Mouse (Mus musculus) lung, adult 18-20 months (tissue): ENCODE results near the gene Pigo.
"Not testable (repeated sequence)": the region's sequence is repeated elsewhere in the genome, so short reads cannot be mapped to it uniquely, and the experiment has no call there.

Experiments
- DNase-seq, 2 experiments: peaks; one replicate each; pipeline ENCODE4 v3.0.0; 2022; ENCODE audit warnings: mixed read lengths in 2 of 2

Pigo gene

DNA sequence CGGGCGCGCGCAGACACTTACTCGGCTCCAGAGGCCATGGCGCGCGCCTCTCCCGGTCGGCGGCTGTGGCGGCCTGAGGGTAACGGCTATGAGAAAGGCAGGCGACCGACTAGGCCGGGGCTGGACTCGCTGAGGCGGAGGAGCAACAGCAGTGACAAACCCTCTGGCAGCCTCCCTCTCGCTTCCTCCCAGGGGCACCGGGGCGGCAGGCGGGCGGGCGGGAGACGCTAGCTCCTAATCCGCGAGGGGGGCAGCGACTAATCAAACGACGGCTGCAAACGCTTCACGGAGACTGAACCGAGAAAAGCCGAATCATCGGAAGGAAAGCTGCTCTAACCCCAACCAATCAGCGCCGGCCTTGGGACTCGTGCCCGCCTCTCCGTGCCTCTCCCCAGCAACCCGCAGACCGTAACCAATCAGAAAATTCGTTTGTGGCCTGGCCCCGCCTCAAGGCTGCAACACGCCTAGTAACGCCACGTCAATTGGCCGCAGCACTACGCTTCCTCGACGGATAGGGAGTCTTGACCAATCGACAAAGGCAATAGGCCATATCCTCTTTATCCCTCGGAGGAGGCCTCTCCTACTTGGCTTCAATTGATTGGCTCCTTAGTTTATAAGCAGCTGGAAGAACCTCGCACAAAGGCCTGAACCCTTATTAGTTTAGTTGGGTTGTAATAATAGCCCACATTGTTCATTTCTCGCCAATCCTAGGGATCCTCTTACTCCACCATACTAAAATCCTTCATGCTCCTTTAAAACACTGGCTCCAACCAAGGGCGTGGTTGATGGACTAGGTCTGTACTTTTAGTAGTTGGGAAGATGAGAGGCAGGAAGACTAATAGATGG is 25.3 kb downstream of the Pigo start, which contains the start of gene Vcp:
Gene Vcp (minus strand): TSS at position 367 of the 846 bp plus-strand sequence.
- DNase-seq = peak; percentile 99

DNA sequence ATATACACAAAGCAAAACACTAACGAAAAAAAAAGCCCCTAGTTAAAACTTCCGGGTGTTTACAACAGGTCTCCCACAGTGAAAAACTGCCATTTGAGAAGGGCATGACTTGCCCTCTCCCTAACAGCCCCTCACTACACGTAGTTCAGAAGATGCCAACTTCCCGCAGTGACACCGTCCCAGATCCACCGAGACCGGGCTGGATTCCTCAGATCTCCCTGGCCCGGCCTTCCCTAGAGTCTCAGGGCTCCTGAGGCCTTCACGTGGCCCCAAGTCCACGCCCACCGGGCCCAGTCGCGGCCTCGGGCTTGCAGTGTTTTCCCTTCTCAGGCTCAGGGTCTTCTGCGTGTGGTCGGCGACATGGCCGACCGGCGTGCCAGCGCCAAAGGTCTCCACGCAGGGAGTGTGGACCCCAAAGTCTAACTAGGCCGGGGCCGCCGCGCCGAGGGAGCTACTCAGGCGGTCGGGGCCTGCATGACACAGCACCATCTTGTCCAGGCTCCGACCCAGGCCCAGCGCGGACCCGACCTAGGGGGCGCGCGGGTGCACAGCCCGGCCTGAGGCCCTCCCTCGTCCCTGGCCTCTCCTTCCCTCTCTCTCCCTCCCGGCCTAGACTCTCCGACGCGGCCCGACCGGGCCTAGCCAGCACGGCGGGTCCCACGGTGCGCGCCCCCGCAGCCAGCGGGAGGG is 26.0 kb downstream of the Pigo start:
- peak; percentile 73 to 78 for DNase-seq

DNA sequence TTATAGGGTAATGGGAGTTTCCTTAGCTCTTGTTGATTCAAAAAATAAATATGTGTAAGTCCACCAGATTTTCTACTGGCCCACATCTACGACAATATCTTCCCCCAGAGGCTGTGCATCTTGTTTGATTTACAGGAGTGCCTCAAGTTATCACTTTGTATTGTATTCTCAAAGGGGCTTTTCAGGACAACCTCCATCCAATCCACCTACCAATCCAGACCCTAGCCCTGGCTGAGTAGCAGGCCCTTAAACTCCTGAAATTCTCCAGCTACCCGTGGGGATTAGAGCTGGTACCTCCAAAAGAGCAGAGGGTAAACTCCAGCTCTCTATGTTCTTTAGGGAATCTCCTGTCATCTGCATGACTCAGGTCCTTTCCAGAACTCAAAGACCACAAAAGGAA is 27.6 kb downstream of the Pigo start:
- no peak for DNase-seq

GRCm38 (mm10) chr4:42988296-42988695 is 37.3 kb downstream of the Pigo start:
- DNase-seq = no peak

- not testable (repeated sequence) for DNase-seq
These were observed 45.2 kb downstream of the Pigo start for GRCm38 (mm10) chr4:42980467-42980866.

GRCm38 (mm10) chr4:42978062-42978461 is 47.6 kb downstream of the Pigo start:
- DNase-seq = no peak

DNA sequence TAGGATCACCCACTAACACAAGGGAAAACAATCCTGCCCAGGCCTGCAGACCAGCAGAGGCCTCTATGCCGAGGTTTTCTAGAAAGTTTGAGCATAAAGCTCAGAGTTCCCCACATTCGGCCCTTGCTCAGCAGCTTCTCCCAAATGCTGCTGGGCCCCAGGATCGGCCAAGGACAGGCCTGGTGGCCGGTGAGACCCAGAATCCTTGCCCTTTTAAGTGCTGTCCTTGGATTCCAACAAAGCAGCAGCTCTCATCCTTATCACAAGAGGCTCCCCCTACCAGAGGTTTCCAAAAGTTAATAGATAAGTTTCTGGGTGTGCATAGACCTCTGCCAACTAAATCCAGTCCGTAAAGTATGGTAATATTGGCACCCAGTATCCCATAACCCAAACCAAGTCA is 51.8 kb downstream of the Pigo start:
- DNase-seq = no peak

- DNase-seq = no peak
These were observed 52.7 kb downstream of the Pigo start for GRCm38 (mm10) chr4:42972952-42973351.

DNA sequence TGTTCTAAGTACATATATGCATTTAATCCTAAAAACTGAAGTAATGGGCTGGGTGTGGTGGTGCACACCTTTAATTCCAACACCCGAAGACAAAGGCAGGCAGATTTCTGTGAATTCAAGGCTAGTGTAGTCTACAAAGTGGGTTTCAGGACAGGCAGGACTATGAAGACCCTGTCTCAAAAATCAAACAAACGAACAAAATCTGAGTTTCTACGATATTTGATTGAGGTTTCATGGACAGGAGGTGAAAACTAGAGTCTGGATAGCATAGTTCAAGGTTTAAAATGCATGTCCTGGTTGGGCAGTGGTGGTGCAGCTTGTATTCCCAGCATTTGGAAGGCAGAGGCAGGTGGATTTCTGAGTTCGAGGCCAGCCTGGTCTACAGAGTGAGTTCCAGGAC is 56.3 kb downstream of the Pigo start, which contains the start of gene 1700022I11Rik:
Gene 1700022I11Rik (plus strand): TSS at position 301 of the 400 bp plus-strand sequence.
- DNase-seq = no peak
